Mouse (Mus musculus): ENCODE data around the gene Rcan1. TPM values are rescaled to one million over a fixed set of nuclear protein-coding genes. Genes with fewer than 3 reads are reported as not detected.
"Not testable (repeated sequence)": the region's sequence is repeated elsewhere in the genome, so short reads cannot be mapped to it uniquely, and the experiment has no call there.

The Rcan1 gene
- 14.3 and 15.9 TPM in 2 replicates for polyA plus RNA-seq (2016; fragmentation: Nextera tagmentation; extraction: Ambion mirVana)

DNA sequence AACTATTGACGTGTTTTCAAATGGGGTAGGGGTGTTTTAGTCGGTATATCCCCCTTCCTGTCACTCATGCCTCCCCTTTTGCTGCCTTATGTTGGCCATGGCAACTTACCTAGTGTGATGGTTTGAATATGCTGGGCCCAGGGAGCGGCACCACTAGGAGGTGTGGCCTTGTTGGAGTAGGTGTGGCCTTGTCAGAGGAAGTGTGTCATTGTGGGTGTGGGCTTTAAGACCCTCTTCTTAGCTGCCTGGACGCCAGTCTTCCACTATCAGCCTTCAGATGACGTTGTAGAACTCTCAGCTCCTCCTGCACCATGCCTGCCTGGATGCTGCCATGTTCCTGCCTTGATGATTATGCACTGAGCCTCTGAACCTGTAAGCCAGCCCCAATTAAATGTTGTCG, at the start of gene Rcan1:
Rcan1 (minus strand) TSS at position 162 of the 400 bp plus-strand sequence.
- H3K9ac ChIP-seq, result no peak within 1 kb of the TSS
- peaks cover 16% of the 10 kb centered on the region for H3K4me1 ChIP-seq
- H3K27ac ChIP-seq, result no peak within 1 kb of the TSS
- no peaks in the 10 kb centered on the region for H3K9me3 ChIP-seq (replicated peaks)
- no peak within 1 kb of the TSS for H3K4me2 ChIP-seq
- 49% methylated on average over 6 of the region's 6 CpGs for WGBS (ENCODE audit: insufficient replicate concordance)
- H3K27me3 ChIP-seq (replicated peaks), result 0 out of 2 replicates have a peak, but pooled peaks cover 5% of the 10 kb centered on the region
- no peak for ATAC-seq
- H3K4me3 ChIP-seq, result no peak within 1 kb of the TSS
- H3K36me3 ChIP-seq, result no peaks in the 10 kb centered on the region

DNA sequence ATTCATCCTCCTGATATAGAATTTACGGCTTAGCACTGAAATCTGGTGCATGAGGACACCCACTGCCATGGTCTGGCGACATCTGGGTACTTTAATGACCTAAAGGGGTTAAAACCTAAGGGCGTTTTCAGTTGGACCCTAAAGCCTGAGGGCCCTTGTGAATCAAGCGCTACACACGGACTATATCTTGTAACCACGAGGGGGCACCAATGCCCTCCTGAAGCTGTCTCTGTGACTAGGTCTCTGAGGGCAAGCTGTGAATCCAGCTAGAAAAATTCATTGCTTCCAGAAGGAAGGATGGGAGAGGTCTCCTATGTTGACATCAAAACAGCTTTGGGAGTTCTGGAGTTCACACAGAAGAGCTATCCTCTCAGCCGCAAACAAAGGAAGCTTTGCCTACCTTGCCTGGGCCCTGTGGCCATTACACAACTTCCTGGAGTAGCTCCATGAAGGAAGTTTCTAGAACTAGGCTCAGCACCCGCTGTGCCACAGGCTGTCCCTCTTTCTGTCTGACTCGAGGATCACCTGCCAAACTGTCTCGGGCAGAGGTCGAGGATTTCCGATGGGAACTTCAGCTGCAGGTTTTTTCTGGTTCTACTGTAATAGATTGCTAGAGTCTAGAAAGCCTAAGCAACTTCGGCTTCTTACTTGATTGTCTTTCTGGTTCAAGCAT, 49.3 kb upstream of the Rcan1 start:
- 32% methylated on average over 13 of the region's 13 CpGs for WGBS (ENCODE audit: insufficient replicate concordance)
- Histone ChIP-seq H3K36me3 (no peaks in the 10 kb centered on the region), H3K4me3 (no peak overlapping the region), H3K9ac (no peak overlapping the region), H3K4me1 (peaks cover 5% of the 10 kb centered on the region), H3K4me2 (no peak overlapping the region), H3K9me3 (replicated peaks) (no peaks in the 10 kb centered on the region), H3K27me3 (replicated peaks) (peaks cover 20% of the 10 kb centered on the region), H3K27ac (no peak overlapping the region)
- ATAC-seq, result no peak

DNA sequence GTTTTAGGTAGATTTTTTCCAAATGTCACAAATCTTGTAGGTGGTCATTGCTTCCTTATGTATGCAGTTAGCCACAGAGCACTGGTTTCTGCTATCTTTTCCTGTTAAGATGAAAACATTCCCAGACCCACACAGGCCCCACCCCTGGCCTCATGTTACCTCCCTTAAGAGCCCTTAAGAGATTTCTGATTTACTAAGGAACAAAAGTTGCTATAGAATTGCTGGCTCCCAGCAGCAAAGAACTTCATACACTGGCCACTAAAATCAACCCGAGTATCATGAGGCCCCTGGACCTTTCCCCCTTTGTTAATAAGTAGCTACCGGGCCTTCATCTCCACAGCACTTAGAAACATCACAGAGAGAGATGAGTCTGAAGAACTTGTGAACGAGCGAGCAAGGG, 48.1 kb upstream of the Rcan1 start:
- Histone ChIP-seq H3K9ac (no peak overlapping the region), H3K4me3 (no peak overlapping the region), H3K27me3 (replicated peaks) (peaks cover 24% of the 10 kb centered on the region), H3K27ac (no peak overlapping the region), H3K4me2 (no peak overlapping the region), H3K9me3 (replicated peaks) (no peaks in the 10 kb centered on the region), H3K4me1 (peaks cover 5% of the 10 kb centered on the region), H3K36me3 (no peaks in the 10 kb centered on the region)
- 56% methylated on average over 4 of the region's 4 CpGs for WGBS (ENCODE audit: insufficient replicate concordance)
- ATAC-seq, result no peak

- Histone ChIP-seq H3K27ac (no peak overlapping the region), H3K27me3 (replicated peaks) (peaks cover 41% of the 10 kb centered on the region), H3K4me3 (no peak overlapping the region), H3K9ac (no peak overlapping the region), H3K9me3 (replicated peaks) (no peaks in the 10 kb centered on the region), H3K36me3 (no peaks in the 10 kb centered on the region), H3K4me1 (peaks cover 4% of the 10 kb centered on the region), H3K4me2 (no peak overlapping the region)
- 73% methylated on average over 9 of the region's 9 CpGs for WGBS (ENCODE audit: insufficient replicate concordance)
- no peak for ATAC-seq
Observed at GRCm38 (mm10) chr16:92516139-92516538, 45.5 kb upstream of the Rcan1 start.

DNA sequence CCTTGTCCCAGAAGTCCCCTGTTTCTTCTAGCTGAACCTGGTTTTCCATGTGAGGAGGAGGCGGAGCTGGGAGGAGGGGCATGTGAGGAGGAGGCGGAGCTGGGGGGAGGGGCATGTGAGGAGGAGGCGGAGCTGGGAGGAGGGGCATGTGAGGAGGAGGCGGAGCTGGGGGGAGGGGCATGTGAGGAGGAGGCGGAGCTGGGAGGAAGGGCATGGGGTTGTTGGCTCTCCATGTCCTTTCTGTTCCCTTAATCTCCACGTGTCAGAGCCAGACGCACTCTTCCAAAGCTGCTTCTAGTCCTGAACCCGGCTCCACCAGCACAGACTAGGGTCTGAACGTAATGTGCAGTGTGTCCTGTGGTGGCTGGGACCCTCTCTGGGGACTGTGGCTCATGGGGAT, 44.2 kb upstream of the Rcan1 start:
- not testable (repeated sequence) for H3K9me3 ChIP-seq (replicated peaks); H3K4me3 ChIP-seq; H3K36me3 ChIP-seq; H3K4me2 ChIP-seq; ATAC-seq; H3K27ac ChIP-seq; H3K4me1 ChIP-seq; H3K9ac ChIP-seq
- peaks cover 44% of the 10 kb centered on the region for H3K27me3 ChIP-seq (replicated peaks)
- 63% methylated on average over 9 of the region's 9 CpGs for WGBS (ENCODE audit: insufficient replicate concordance)

DNA sequence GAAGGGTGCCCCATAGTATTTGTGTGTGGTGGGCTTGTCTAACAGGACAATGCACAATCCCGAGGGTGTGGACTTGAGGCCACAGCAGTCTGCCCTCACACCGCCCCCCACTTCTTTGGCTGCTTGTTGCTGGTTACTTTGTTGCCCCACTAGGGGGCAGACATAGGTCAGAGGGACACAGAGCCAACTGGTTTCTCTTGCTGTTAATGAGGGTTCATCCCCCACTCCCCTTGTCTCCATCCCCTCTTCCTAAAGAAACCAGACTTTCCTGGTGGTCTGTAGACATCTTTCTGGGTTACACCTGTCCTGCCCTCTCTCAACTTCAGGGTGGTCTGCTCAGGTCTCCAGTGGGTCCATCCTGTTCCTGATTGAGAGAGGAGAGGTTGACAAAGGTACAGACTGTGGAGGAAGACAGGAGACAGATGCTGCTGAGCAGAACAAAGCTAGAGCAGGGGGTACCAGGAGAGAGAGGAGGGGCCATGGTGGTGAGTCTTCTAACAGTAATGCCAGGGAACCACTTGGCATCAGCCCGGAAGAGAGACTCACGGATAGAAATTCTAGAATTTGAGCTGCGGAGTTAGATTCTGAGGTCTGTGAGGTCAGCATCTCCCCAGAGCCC, 41.2 kb upstream of the Rcan1 start:
- no peak overlapping the region for H3K27ac ChIP-seq
- no peak for ATAC-seq
- WGBS (ENCODE audit: insufficient replicate concordance), result 57% methylated on average over 5 of the region's 5 CpGs
- no peak overlapping the region for H3K4me3 ChIP-seq
- H3K9me3 ChIP-seq (replicated peaks), result no peaks in the 10 kb centered on the region
- no peak overlapping the region for H3K4me2 ChIP-seq
- H3K36me3 ChIP-seq, result no peaks in the 10 kb centered on the region
- H3K27me3 ChIP-seq (replicated peaks), result peaks cover 61% of the 10 kb centered on the region
- no peak overlapping the region for H3K9ac ChIP-seq
- no peaks in the 10 kb centered on the region for H3K4me1 ChIP-seq

DNA sequence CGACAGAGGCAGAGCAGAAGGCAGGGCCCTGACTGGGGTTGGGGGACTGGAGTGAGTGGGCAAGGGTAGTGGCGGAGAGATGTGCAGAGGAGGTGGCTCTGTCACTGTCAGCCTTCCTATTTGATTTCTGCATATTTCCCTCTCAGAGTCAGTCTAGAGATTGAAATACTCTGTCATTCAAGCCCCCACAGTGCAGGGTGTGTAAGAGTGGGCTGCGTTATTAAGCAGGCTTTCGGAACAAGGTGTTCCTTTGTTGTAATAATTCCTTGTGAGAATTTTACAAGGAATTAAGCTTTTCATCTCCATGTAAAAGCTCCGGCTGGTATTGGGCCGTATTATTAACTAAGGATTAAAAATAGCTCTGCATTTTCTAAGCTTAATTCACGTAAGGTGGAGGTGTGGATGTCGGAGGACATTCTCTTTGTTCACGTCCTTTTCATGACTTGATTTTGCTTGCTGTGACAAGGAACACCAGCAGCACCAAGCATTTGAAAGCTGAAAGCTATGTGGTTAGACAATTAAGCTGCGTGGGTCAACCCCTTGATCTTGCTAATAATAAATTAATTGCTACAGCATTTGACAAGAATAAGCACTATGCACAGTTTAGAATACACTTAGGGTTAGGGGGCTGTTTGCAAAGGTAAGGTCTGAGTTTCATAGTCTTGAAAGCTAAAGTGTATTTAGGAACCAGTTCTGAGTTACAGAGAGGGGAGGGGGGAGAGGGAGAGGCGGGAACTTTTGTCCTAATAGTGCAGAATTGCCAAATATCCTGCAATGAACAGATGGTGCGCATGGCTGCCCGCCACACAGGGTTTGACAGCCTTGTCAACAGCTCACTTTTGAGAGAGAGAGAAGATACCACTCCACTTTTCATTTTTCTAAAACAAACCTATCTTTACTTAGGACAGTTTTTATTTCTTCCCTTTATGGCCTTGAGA, 40.4 kb upstream of the Rcan1 start:
- H3K4me2 ChIP-seq, result no peak overlapping the region
- H3K4me1 ChIP-seq, result no peaks in the 10 kb centered on the region
- no peak overlapping the region for H3K27ac ChIP-seq
- WGBS (ENCODE audit: insufficient replicate concordance), result 68% methylated on average over 13 of the region's 13 CpGs
- ATAC-seq, result no peak
- no peak overlapping the region for H3K9ac ChIP-seq
- H3K9me3 ChIP-seq (replicated peaks), result no peaks in the 10 kb centered on the region
- no peaks in the 10 kb centered on the region for H3K36me3 ChIP-seq
- no peak overlapping the region for H3K4me3 ChIP-seq
- peaks cover 69% of the 10 kb centered on the region for H3K27me3 ChIP-seq (replicated peaks)

DNA sequence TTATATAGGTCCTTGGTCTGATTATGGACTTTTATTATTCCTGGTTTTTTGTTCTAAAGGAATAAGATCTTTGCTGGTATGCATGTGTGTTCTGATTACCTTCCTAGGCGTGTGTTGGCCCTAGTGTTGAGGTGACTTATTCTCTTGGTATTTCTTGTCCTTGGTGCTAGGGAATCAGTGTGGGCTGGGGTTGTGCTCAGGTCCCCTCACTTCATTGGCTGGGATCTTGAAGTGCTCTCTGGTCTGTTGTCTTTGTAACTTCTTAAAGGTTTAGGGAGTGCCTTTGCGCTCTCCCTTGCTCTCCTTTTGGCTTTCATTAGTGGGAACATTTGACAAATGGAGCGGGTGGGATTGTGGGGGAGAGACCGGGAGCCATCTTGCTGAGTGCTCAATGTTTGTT, 36.9 kb upstream of the Rcan1 start:
- WGBS (ENCODE audit: insufficient replicate concordance), result 61% methylated on average over 4 of the region's 4 CpGs
- no peaks in the 10 kb centered on the region for H3K9me3 ChIP-seq (replicated peaks)

DNA sequence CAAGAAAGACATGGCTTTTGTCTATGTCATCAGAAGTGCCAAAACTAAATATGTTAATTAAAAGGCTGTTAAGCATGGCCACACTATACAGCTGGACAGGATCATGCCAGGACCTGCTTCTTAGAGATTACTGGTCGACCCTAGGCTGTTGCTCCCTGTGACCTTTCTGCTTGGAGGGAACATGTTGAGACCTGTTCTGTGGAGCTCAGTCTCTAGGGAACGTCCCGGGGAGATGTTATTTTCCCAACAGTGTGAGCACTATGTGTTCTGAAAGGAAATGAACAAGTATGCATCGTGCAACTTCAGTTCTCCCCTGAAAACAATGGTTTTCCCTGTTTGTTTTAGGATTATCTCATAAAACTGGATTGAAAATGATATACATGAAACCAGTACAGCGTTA, 32.4 kb upstream of the Rcan1 start:
- H3K4me1 ChIP-seq, result peaks cover 9% of the 10 kb centered on the region
- H3K9me3 ChIP-seq (replicated peaks), result no peaks in the 10 kb centered on the region
- H3K4me2 ChIP-seq, result no peak overlapping the region
- no peak overlapping the region for H3K27ac ChIP-seq
- 68% methylated on average over 5 of the region's 5 CpGs for WGBS (ENCODE audit: insufficient replicate concordance)
- H3K36me3 ChIP-seq, result no peaks in the 10 kb centered on the region
- no peak overlapping the region for H3K9ac ChIP-seq
- peaks cover 87% of the 10 kb centered on the region for H3K27me3 ChIP-seq (replicated peaks)
- no peak overlapping the region for H3K4me3 ChIP-seq
- no peak for ATAC-seq

More for the DNA sequence above, 36.9 kb upstream of the Rcan1 start:
- ATAC-seq, result no peak
- H3K27ac ChIP-seq, result no peak overlapping the region
- H3K4me1 ChIP-seq, result no peaks in the 10 kb centered on the region
- no peaks in the 10 kb centered on the region for H3K36me3 ChIP-seq
- no peak overlapping the region for H3K4me3 ChIP-seq
- peaks cover 71% of the 10 kb centered on the region for H3K27me3 ChIP-seq (replicated peaks)
- no peak overlapping the region for H3K9ac ChIP-seq
- H3K4me2 ChIP-seq, result no peak overlapping the region

- no peak overlapping the region for H3K9ac ChIP-seq
- H3K9me3 ChIP-seq (replicated peaks), result no peaks in the 10 kb centered on the region
- no peaks in the 10 kb centered on the region for H3K36me3 ChIP-seq
- peaks cover 91% of the 10 kb centered on the region for H3K27me3 ChIP-seq (replicated peaks)
- no peak overlapping the region for H3K4me3 ChIP-seq
- no peak overlapping the region for H3K27ac ChIP-seq
- WGBS (ENCODE audit: insufficient replicate concordance), result 67% methylated on average over 8 of the region's 8 CpGs
- no peak for ATAC-seq
- H3K4me2 ChIP-seq, result no peak overlapping the region
- peaks cover 10% of the 10 kb centered on the region for H3K4me1 ChIP-seq
Observed at GRCm38 (mm10) chr16:92500534-92500933, 29.9 kb upstream of the Rcan1 start.

DNA sequence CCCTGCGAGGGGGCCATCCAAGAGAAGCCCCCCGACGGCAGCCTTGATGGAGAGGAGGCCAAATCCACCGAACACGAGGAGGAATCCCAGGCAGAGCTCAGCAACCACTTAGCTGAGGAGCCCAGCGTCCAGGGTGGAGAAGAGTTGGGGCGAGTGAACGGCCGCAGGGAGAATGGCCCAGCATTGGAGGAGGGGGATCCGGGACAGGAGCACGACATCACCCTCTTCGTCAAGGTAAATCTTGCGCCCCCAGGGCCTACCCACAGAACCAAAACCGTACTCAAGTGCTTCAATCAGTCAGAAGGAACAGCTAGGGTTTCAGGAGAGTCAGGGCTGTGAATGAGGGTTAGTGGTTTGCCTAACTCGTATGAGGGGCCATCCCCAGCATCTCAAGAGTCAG, 28.7 kb upstream of the Rcan1 start:
- Histone ChIP-seq H3K27ac (no peak overlapping the region), H3K4me3 (peak overlapping the region; percentile 47), H3K4me2 (peak overlapping the region; percentile 72), H3K9me3 (replicated peaks) (no peaks in the 10 kb centered on the region), H3K36me3 (no peaks in the 10 kb centered on the region), H3K27me3 (replicated peaks) (peaks cover 85% of the 10 kb centered on the region), H3K4me1 (peaks cover 21% of the 10 kb centered on the region), H3K9ac (no peak overlapping the region)
- 19% methylated on average over 15 of the region's 15 CpGs for WGBS (ENCODE audit: insufficient replicate concordance)
- ATAC-seq, result no peak

- Histone ChIP-seq H3K4me2 (peak overlapping the region; percentile 72), H3K27me3 (replicated peaks) (peaks cover 78% of the 10 kb centered on the region), H3K9me3 (replicated peaks) (no peaks in the 10 kb centered on the region), H3K4me3 (peak overlapping the region; percentile 47), H3K9ac (peak overlapping the region; percentile 32), H3K36me3 (no peaks in the 10 kb centered on the region), H3K4me1 (peaks cover 28% of the 10 kb centered on the region), H3K27ac (no peak overlapping the region)
- under 1% methylated on average over 34 of the region's 34 CpGs for WGBS (ENCODE audit: insufficient replicate concordance)
- no peak for ATAC-seq
Observed at GRCm38 (mm10) chr16:92498589-92498981, 27.9 kb upstream of the Rcan1 start.
